Mouse (Mus musculus) limb, embryonic 12.5 days (tissue): ENCODE measurements at regions not wholly inside any gene's neighbourhood (a gene's known extent, or its start where the extent isn't known, plus 50 kb on each side); places are given as distances from the start of the nearest gene placed in this dataset.

Experiments
- ATAC-seq: fragments of 200-750 bp; cut with Nextera tagmentation; 2 replicates; pipeline ENCODE4 v1.8.0; 2017; ENCODE audit warnings: low read depth, moderate TSS enrichment; ENCODE audit not compliant: insufficient number of reproducible peaks, insufficient read depth, low FRiP score, low TSS enrichment
- H3K27ac ChIP-seq: fragments of 300-500 bp; sonication (generic); 2 replicates; pipeline ENCODE4 v1.5.1; 2016; ENCODE audit warnings: mild to moderate bottlenecking, moderate library complexity
- H3K27me3 ChIP-seq: fragments of 300-500 bp; sonication (generic); 2 replicates; pipeline ENCODE4 v1.6.1; 2016; ENCODE audit warnings: mild to moderate bottlenecking, moderate library complexity
- H3K36me3 ChIP-seq: fragments of 300-500 bp; sonication (generic); 2 replicates; pipeline ENCODE4 v1.6.1; 2016; ENCODE audit warnings: mild to moderate bottlenecking, moderate library complexity
- H3K4me1 ChIP-seq: fragments of 300-500 bp; sonication (generic); replicated peaks from 2 replicates; pipeline ENCODE4 v1.6.1; 2016
- H3K4me2 ChIP-seq: fragments of 300-500 bp; sonication (generic); 2 replicates; pipeline ENCODE4 v1.6.1; 2016; ENCODE audit warnings: mild to moderate bottlenecking, moderate library complexity
- H3K4me3 ChIP-seq: fragments of 300-500 bp; sonication (generic); replicated peaks from 2 replicates; pipeline ENCODE4 v1.5.1; 2016; ENCODE audit warnings: mild to moderate bottlenecking
- H3K9ac ChIP-seq: fragments of 300-500 bp; sonication (generic); replicated peaks from 2 replicates; pipeline ENCODE4 v1.6.1; 2016; ENCODE audit warnings: mild to moderate bottlenecking, moderate library complexity
- H3K9me3 ChIP-seq: fragments of 300-500 bp; sonication (generic); 2 replicates; pipeline ENCODE4 v1.6.1; 2016; ENCODE audit warnings: mild to moderate bottlenecking, moderate library complexity
- WGBS: fragments of 180-500 bp; shearing (Covaris S2); methylation state at CpG from one replicate; pipeline ENCODE4 v1.1.7; 2016; 5-methylcytosine and 5-hydroxymethylcytosine counted together

- H3K4me1 ChIP-seq: no peaks in the 10 kb centered on the region
- no peaks in the 10 kb centered on the region for H3K9me3 ChIP-seq
- H3K27me3 ChIP-seq: no peaks in the 10 kb centered on the region
- H3K27ac ChIP-seq: no peak overlapping the region
- no peak overlapping the region for H3K4me3 ChIP-seq
- 90% methylated on average over 4 of the region's 4 CpGs for WGBS
- no peak for ATAC-seq
- H3K4me2 ChIP-seq: no peak overlapping the region
- H3K36me3 ChIP-seq: no peaks in the 10 kb centered on the region
- H3K9ac ChIP-seq: no peak overlapping the region
Observed at GRCm38 (mm10) chr3:38073946-38074345, 349.7 kb upstream of the Gm5148 start.

GRCm38 (mm10) chr3:38055627-38056026 lies 331.3 kb upstream of the Gm5148 start:
- H3K4me3 ChIP-seq: no peak overlapping the region
- 74% methylated on average over 9 of the region's 9 CpGs for WGBS
- H3K27me3 ChIP-seq: no peaks in the 10 kb centered on the region
- H3K4me1 ChIP-seq: no peaks in the 10 kb centered on the region
- H3K9me3 ChIP-seq: no peaks in the 10 kb centered on the region
- no peak overlapping the region for H3K27ac ChIP-seq
- no peak overlapping the region for H3K9ac ChIP-seq
- no peak for ATAC-seq
- no peaks in the 10 kb centered on the region for H3K36me3 ChIP-seq
- H3K4me2 ChIP-seq: no peak overlapping the region

GRCm38 (mm10) chr3:38052941-38053340 lies 328.7 kb upstream of the Gm5148 start:
- Histone ChIP-seq H3K4me3 (no peak overlapping the region), H3K9ac (no peak overlapping the region), H3K27me3 (no peaks in the 10 kb centered on the region), H3K9me3 (no peaks in the 10 kb centered on the region), H3K36me3 (no peaks in the 10 kb centered on the region), H3K4me2 (no peak overlapping the region), H3K27ac (no peak overlapping the region), H3K4me1 (no peaks in the 10 kb centered on the region)
- WGBS: 88% methylated on average over 7 of the region's 7 CpGs
- no peak for ATAC-seq

GRCm38 (mm10) chr3:38051748-38052147 lies 327.5 kb upstream of the Gm5148 start:
- no peaks in the 10 kb centered on the region for H3K36me3 ChIP-seq

GRCm38 (mm10) chr3:38050856-38051255 lies 326.6 kb upstream of the Gm5148 start:
- Histone ChIP-seq H3K36me3 (no peaks in the 10 kb centered on the region), H3K27ac (no peak overlapping the region), H3K4me1 (0 out of 2 replicates have a peak, but pooled peaks cover under 1% of the 10 kb centered on the region), H3K9ac (no peak overlapping the region), H3K4me2 (no peak overlapping the region), H3K27me3 (no peaks in the 10 kb centered on the region), H3K4me3 (no peak overlapping the region), H3K9me3 (no peaks in the 10 kb centered on the region)
- ATAC-seq: no peak
- 69% methylated on average over 9 of the region's 9 CpGs for WGBS

More at GRCm38 (mm10) chr3:38051748-38052147, 327.5 kb upstream of the Gm5148 start:
- Histone ChIP-seq H3K4me2 (no peak overlapping the region), H3K9ac (no peak overlapping the region), H3K9me3 (no peaks in the 10 kb centered on the region), H3K4me1 (no peaks in the 10 kb centered on the region), H3K27ac (no peak overlapping the region), H3K4me3 (no peak overlapping the region), H3K27me3 (no peaks in the 10 kb centered on the region)
- no peak for ATAC-seq
- WGBS: 92% methylated on average over 11 of the region's 11 CpGs

- WGBS: 59% methylated on average over 1 of the region's 1 CpGs
- H3K27me3 ChIP-seq: no peaks in the 10 kb centered on the region
Observed at GRCm38 (mm10) chr3:38050366-38050765, 326.1 kb upstream of the Gm5148 start.

GRCm38 (mm10) chr3:38049290-38049689 lies 325.0 kb upstream of the Gm5148 start:
- 74% methylated on average over 2 of the region's 2 CpGs for WGBS
- H3K4me2 ChIP-seq: no peak overlapping the region
- no peaks in the 10 kb centered on the region for H3K36me3 ChIP-seq
- ATAC-seq: no peak
- no peaks in the 10 kb centered on the region for H3K9me3 ChIP-seq
- peaks cover 12% of the 10 kb centered on the region for H3K4me1 ChIP-seq
- no peak overlapping the region for H3K27ac ChIP-seq
- H3K4me3 ChIP-seq: no peak overlapping the region
- H3K9ac ChIP-seq: no peak overlapping the region
- no peaks in the 10 kb centered on the region for H3K27me3 ChIP-seq

More at GRCm38 (mm10) chr3:38050366-38050765, 326.1 kb upstream of the Gm5148 start:
- no peaks in the 10 kb centered on the region for H3K9me3 ChIP-seq
- H3K36me3 ChIP-seq: no peaks in the 10 kb centered on the region
- H3K4me1 ChIP-seq: 0 out of 2 replicates have a peak, but pooled peaks cover 4% of the 10 kb centered on the region
- no peak overlapping the region for H3K4me3 ChIP-seq
- no peak for ATAC-seq
- H3K27ac ChIP-seq: no peak overlapping the region
- H3K4me2 ChIP-seq: no peak overlapping the region
- H3K9ac ChIP-seq: no peak overlapping the region

- Histone ChIP-seq H3K4me1 (peaks cover 13% of the 10 kb centered on the region), H3K27me3 (no peaks in the 10 kb centered on the region), H3K36me3 (no peaks in the 10 kb centered on the region), H3K27ac (no peak overlapping the region), H3K9me3 (no peaks in the 10 kb centered on the region), H3K4me2 (no peak overlapping the region), H3K4me3 (no peak overlapping the region), H3K9ac (no peak overlapping the region)
- WGBS: 70% methylated on average over 4 of the region's 4 CpGs
- no peak for ATAC-seq
Observed at GRCm38 (mm10) chr3:38047445-38047844, 323.2 kb upstream of the Gm5148 start.

- no peak overlapping the region for H3K27ac ChIP-seq
- ATAC-seq: no peak
- H3K9me3 ChIP-seq: no peaks in the 10 kb centered on the region
- H3K4me3 ChIP-seq: no peak overlapping the region
- no peaks in the 10 kb centered on the region for H3K27me3 ChIP-seq
- peaks cover 13% of the 10 kb centered on the region for H3K4me1 ChIP-seq
- WGBS: 85% methylated on average over 4 of the region's 4 CpGs
- H3K36me3 ChIP-seq: no peaks in the 10 kb centered on the region
- no peak overlapping the region for H3K9ac ChIP-seq
- H3K4me2 ChIP-seq: no peak overlapping the region
Observed at GRCm38 (mm10) chr3:38046611-38047010, 322.3 kb upstream of the Gm5148 start.

- Histone ChIP-seq H3K9me3 (no peaks in the 10 kb centered on the region), H3K36me3 (no peaks in the 10 kb centered on the region), H3K4me3 (no peak overlapping the region), H3K4me2 (no peak overlapping the region), H3K27ac (no peak overlapping the region), H3K27me3 (no peaks in the 10 kb centered on the region), H3K4me1 (peaks cover 13% of the 10 kb centered on the region), H3K9ac (no peak overlapping the region)
- ATAC-seq: no peak
- WGBS: 86% methylated on average over 2 of the region's 2 CpGs
Observed at GRCm38 (mm10) chr3:38045989-38046388, 321.7 kb upstream of the Gm5148 start.

- WGBS: 59% methylated on average over 6 of the region's 6 CpGs
- H3K4me1 ChIP-seq: peaks cover 13% of the 10 kb centered on the region
- H3K27me3 ChIP-seq: no peaks in the 10 kb centered on the region
- H3K36me3 ChIP-seq: no peaks in the 10 kb centered on the region
- no peaks in the 10 kb centered on the region for H3K9me3 ChIP-seq
- no peak overlapping the region for H3K27ac ChIP-seq
- no peak overlapping the region for H3K4me2 ChIP-seq
- no peak overlapping the region for H3K4me3 ChIP-seq
- ATAC-seq: no peak
- H3K9ac ChIP-seq: no peak overlapping the region
Observed at GRCm38 (mm10) chr3:38045523-38045922, 321.2 kb upstream of the Gm5148 start.

GRCm38 (mm10) chr3:38044338-38044737 lies 320.0 kb upstream of the Gm5148 start:
- Histone ChIP-seq H3K27me3 (no peaks in the 10 kb centered on the region), H3K9ac (no peak overlapping the region), H3K4me2 (no peak overlapping the region), H3K4me1 (peaks cover 13% of the 10 kb centered on the region), H3K9me3 (no peaks in the 10 kb centered on the region), H3K27ac (no peak overlapping the region), H3K4me3 (no peak overlapping the region), H3K36me3 (no peaks in the 10 kb centered on the region)
- WGBS: 69% methylated on average over 7 of the region's 7 CpGs
- no peak for ATAC-seq
